Mouse (Mus musculus) thymus, adult 2 months (tissue): ENCODE results near the gene Abl2. TPM values are rescaled to one million over a fixed set of nuclear protein-coding genes. Genes with fewer than 3 reads are reported as not detected.

ENCODE experiments used
- DNase-seq: peaks from one replicate; pipeline ENCODE4 v3.0.0; 2021
- H3K27ac ChIP-seq: fragments of 200-500 bp; 2 replicates; pipeline ENCODE4 v1.5.1; 2012; ENCODE audit warnings: low read length, control low read depth; ENCODE audit not compliant: control insufficient read depth, insufficient read depth
- H3K27me3 ChIP-seq: fragments of 200-500 bp; 2 replicates; pipeline ENCODE4 v1.6.1; 2012; ENCODE audit warnings: mild to moderate bottlenecking, low read length, moderate library complexity, mixed read lengths; ENCODE audit not compliant: control insufficient read depth, insufficient read depth
- H3K36me3 ChIP-seq: fragments of 200-500 bp; 2 replicates; pipeline ENCODE4 v1.6.1; 2012; ENCODE audit warnings: mild to moderate bottlenecking, low read length, moderate library complexity; ENCODE audit not compliant: control insufficient read depth, insufficient read depth
- H3K4me1 ChIP-seq: fragments of 200-500 bp; replicated peaks from 2 replicates; pipeline ENCODE4 v1.6.1; 2012; ENCODE audit warnings: low read length; ENCODE audit not compliant: control insufficient read depth, insufficient read depth
- H3K4me3 ChIP-seq: fragments of 200-500 bp; 2 replicates; pipeline ENCODE4 v1.5.1; 2012; ENCODE audit warnings: mild to moderate bottlenecking, low read length, control low read depth, moderate library complexity; ENCODE audit not compliant: control insufficient read depth, insufficient read depth
- CTCF ChIP-seq: fragments of 200-500 bp; IDR thresholded peaks from 2 replicates; pipeline ENCODE4 v1.5.1; 2012; ENCODE audit warnings: mild to moderate bottlenecking, control low read depth, low read length, moderate library complexity, borderline replicate concordance; ENCODE audit not compliant: control insufficient read depth, poor library complexity, insufficient read depth; ENCODE audit errors: extremely low read depth
- POLR2A ChIP-seq: fragments of 200-500 bp; IDR thresholded peaks from 2 replicates; pipeline ENCODE4 v1.6.1; 2012; ENCODE audit warnings: mild to moderate bottlenecking, low read length, control low read depth, moderate library complexity; ENCODE audit not compliant: control insufficient read depth, poor library complexity, insufficient read depth; ENCODE audit errors: extremely low read depth
- WGBS: fragments of 180-500 bp; shearing (Covaris S2); methylation state at CpG from one replicate; pipeline ENCODE4 v1.1.7; 2018; 5-methylcytosine and 5-hydroxymethylcytosine counted together
- polyA plus RNA-seq: library from polyadenylated mRNA; depleted of rRNA; stranded (reverse); fragments of >200 nt; gene quantifications from 2 replicates; pipeline ENCODE4 v1.2.3, GENCODE M21; 2012

The Abl2 gene
- polyA plus RNA-seq, 1 experiment, result 18.7 TPM

DNA sequence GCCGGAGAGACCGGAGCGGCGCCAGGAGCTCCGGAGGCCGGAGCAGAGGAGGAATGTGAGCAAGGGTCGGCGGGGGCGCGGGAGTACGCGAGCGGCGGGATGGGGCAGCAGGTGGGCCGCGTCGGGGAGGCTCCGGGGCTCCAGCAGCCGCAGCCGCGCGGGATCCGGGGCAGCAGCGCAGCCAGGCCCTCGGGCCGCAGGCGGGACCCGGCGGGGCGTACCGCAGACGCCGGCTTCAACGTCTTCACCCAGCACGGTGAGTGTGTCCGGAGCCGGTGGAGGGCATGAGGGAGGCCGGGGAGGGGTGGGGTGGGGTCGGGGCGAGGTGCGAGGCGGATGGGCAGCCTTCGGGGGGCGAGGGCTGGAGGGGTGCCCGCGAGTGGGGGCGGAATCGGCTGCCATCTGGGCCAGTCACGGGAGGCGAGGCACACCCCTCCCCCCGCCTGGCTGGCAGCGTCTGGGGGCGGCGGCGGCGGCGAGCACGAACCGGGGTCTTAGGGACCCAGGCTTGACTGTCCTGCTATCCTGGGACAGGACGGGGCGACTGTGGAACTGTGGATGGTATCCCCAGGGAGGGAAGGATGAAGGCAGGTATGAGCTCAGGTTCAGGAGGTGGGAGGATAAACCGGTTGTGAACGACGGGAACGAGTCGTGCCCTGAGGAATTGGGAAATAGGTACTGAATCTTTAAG, 509 bp downstream of the Abl2 start:
- DNase-seq, result peak; percentile 59
- under 1% methylated on average over 55 of the region's 66 CpGs for WGBS
- TF ChIP-seq POLR2A, result no peak
- no peak for TF ChIP-seq CTCF
- Histone ChIP-seq H3K36me3 (no peaks in the 10 kb centered on the region), H3K4me3 (peak overlapping the region; percentile 65), H3K27me3 (no peaks in the 10 kb centered on the region), H3K27ac (peak overlapping the region; percentile 24; the same call in 1 of the 2 replicates), H3K4me1 (peaks cover 3% of the 10 kb centered on the region; the same call in 1 of the 2 replicates)

DNA sequence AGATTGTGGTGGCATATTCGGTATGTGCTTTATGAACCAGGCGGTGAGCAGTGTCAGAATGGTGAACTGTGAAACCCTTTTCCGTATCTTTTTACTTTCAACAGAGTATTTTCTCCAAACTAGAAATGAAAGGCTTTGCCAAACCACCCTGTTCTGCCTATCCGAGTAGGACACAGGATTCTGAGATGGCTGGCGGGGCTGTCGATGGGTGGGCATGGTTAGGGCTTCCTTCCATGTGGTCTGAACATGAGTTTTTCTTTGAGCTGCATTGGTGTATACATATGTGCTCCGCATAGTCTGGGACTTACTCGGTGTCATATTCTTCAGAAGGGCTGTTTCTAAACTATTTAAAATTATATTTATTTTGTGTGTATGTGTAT, 1.0 kb downstream of the Abl2 start:
- Histone ChIP-seq H3K36me3 (no peaks in the 10 kb centered on the region), H3K4me3 (peak overlapping the region; percentile 65), H3K4me1 (peaks cover 3% of the 10 kb centered on the region; the same call in 1 of the 2 replicates), H3K27me3 (no peaks in the 10 kb centered on the region), H3K27ac (no peak overlapping the region)
- TF ChIP-seq CTCF, result no peak
- 18% methylated on average over 8 of the region's 8 CpGs for WGBS
- DNase-seq, result peak; percentile 12

DNA sequence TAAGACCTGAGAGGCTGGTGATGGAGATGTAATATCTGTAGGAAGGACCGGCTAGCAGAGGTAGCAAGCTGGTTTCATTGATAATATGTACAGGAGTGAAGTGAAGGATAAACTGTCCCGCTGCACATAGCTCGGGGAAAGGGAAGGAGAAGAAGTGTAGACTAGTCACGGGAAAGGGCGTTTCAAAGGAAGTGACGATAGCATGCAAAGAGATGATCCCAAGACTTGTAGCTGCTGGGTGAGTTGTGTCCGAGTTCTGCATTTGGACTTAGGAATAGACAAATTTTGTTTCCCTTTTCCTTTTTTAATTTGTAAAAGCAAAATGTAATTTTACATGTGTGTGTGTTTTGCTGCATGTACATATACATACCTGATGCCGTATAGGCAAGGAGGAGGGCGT, 1.9 kb downstream of the Abl2 start:
- TF ChIP-seq CTCF, result no peak

GRCm38 (mm10) chr1:156565328-156565727, 6.7 kb downstream of the Abl2 start:
- peaks cover 2% of the 10 kb centered on the region; the same call in 1 of the 2 replicates for H3K4me1 ChIP-seq
- no peak for DNase-seq
- no peaks in the 10 kb centered on the region for H3K36me3 ChIP-seq
- TF ChIP-seq POLR2A (no peak), CTCF (no peak)
- no peak overlapping the region for H3K27ac ChIP-seq
- no peak overlapping the region for H3K4me3 ChIP-seq
- WGBS, result 92% methylated on average over 2 of the region's 2 CpGs
- no peaks in the 10 kb centered on the region for H3K27me3 ChIP-seq

More for the DNA sequence above, 1.9 kb downstream of the Abl2 start:
- H3K27ac ChIP-seq, result no peak overlapping the region
- no peak for DNase-seq
- H3K4me3 ChIP-seq, result no peak overlapping the region
- no peaks in the 10 kb centered on the region for H3K27me3 ChIP-seq
- peaks cover 3% of the 10 kb centered on the region; the same call in 1 of the 2 replicates for H3K4me1 ChIP-seq
- WGBS, result 95% methylated on average over 9 of the region's 9 CpGs
- no peaks in the 10 kb centered on the region for H3K36me3 ChIP-seq

- peaks cover 2% of the 10 kb centered on the region; the same call in 1 of the 2 replicates for H3K4me1 ChIP-seq
- no peak overlapping the region for H3K27ac ChIP-seq
- no peak overlapping the region for H3K4me3 ChIP-seq
- H3K27me3 ChIP-seq, result no peaks in the 10 kb centered on the region
- 100% methylated on average over 3 of the region's 3 CpGs for WGBS
- TF ChIP-seq POLR2A (no peak), CTCF (no peak)
- H3K36me3 ChIP-seq, result no peaks in the 10 kb centered on the region
- DNase-seq, result peak; percentile 24
Measured at GRCm38 (mm10) chr1:156566132-156566531, 7.5 kb downstream of the Abl2 start.

GRCm38 (mm10) chr1:156569615-156570014, 11.0 kb downstream of the Abl2 start:
- Histone ChIP-seq H3K27me3 (no peaks in the 10 kb centered on the region), H3K4me3 (no peak overlapping the region), H3K27ac (no peak overlapping the region), H3K4me1 (peaks cover 5% of the 10 kb centered on the region), H3K36me3 (no peaks in the 10 kb centered on the region)
- no peak for DNase-seq
- 45% methylated on average over 4 of the region's 4 CpGs for WGBS
- no peak for TF ChIP-seq POLR2A
- no peak for TF ChIP-seq CTCF

DNA sequence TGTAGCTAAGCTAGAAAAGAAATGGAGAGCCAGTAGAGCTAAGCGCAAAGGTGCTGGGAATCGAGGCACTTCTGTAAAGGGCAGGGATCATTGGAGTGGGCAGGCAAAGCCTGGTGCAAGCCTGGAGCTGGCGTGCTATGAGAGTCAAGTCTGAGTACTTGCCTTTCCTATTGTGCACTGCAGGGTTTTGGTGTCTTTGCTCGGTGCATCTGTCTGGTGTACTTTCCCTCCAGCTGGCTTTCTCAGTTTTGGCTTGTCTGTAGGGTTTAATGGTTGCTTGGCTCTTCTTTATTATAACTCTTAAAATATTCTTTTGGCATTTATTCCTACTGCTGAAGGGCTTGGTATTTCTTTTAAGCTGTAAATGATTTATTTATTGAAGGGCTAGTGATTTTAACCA, 14.4 kb downstream of the Abl2 start:
- DNase-seq, result no peak
- Histone ChIP-seq H3K36me3 (no peaks in the 10 kb centered on the region), H3K4me3 (no peak overlapping the region), H3K27ac (no peak overlapping the region), H3K4me1 (peaks cover 5% of the 10 kb centered on the region), H3K27me3 (no peaks in the 10 kb centered on the region)
- 92% methylated on average over 4 of the region's 4 CpGs for WGBS
- TF ChIP-seq CTCF, result no peak
- no peak for TF ChIP-seq POLR2A
